Mouse (Mus musculus): ENCODE results near the gene Spg11. TPM values are rescaled to one million over a fixed set of nuclear protein-coding genes. Genes with fewer than 3 reads are reported as not detected.

Spg11 gene
- polyA plus RNA-seq, 1 experiment from 2014 or later, result 17.9 TPM

DNA sequence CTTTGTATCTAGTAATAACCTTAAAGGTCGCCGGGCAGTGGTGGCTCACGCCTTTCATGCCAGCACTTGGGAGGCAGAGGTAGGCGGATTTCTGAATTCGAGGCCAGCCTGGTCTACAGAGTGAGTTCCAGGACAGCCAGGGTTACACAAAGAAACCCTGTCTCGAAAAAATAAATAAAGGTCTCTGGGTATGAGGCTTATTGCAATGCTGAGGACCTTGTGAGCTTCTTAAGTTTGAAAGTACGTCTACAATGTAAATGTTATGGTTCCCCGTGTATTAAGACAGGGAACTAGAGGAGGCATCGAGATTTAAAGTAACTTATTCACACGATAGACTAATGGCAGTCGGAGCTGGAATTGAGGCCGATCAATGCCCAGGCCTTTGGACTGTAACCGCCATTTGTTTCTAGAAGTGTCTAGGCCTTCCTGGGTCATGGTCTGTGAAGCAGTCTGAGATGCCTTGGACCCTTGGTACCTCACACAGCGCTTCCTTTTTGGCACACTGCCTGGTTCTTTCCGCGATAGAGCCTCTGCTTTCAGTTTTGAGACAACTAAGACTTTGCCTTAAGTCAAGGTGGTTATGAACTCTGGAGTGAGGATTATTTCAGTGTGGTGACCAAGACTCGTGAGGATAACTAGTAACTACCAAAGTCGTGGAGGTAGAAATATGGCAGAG, 30.2 kb upstream of the Spg11 start:
- no peaks in the 10 kb centered on the region for H3K27me3 ChIP-seq (ENCODE audit: control insufficient read depth, insufficient read depth, low read length)
- 41% methylated on average over 18 of the region's 18 CpGs for WGBS
- peaks cover 2% of the 10 kb centered on the region; the same call in 1 of the 2 replicates for H3K4me1 ChIP-seq (replicated peaks; ENCODE audit: control insufficient read depth, insufficient read depth, low read length)
- no peak for DNase-seq (ENCODE audit: low spot score)
- ATAC-seq (replicated peaks; ENCODE audit: low FRiP score), result 0 out of 2 replicates have a peak, but pooled peaks have one; percentile 0
- no peaks in the 10 kb centered on the region for H3K9me3 ChIP-seq (ENCODE audit: control insufficient read depth, low read length)
- no peaks in the 10 kb centered on the region for H3K36me3 ChIP-seq (ENCODE audit: control insufficient read depth, insufficient read depth, low read length)
- peak overlapping the region; percentile 53 for H3K4me3 ChIP-seq (ENCODE audit: low read depth, low read length)
- H3K27ac ChIP-seq (ENCODE audit: low read depth, low read length), result no peak overlapping the region
- H3K4me2 ChIP-seq (ENCODE audit: low read depth, low read length, severe bottlenecking), result peak overlapping the region; percentile 76
- H3K9ac ChIP-seq (ENCODE audit: low read length), result peak overlapping the region; percentile 76

DNA sequence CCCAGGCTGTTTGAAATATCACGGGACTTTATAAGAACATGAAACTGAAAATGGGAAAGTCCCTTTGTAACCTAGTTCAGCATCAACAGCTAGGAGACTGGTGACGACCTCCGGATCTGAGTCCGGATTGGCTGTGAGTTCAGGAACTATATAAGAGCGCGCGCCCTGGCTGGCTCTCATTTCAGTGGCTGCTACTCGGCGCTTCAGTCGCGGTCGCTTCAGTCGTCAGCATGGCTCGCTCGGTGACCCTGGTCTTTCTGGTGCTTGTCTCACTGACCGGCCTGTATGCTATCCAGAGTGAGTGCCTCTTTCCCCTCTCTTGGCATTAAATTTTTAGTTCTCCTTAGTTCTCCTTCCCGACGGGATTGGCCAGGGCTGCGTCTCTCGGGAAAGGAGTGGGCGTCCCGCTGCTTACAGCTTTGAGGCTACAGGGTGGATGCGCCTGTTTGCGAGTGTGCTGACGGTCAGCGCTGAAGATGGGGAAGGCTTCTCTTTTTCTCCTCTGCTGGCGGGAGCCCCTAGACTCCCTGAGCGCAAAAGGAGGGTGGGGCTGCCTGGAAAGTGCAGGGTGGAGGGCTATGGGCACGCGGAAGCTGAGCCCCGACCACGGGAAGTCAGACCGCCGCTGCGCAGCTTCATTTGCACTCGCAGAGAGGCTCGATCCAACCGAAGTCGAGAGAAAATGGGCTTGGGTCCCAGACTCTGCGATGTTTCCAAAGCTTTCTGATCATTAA, 29.5 kb upstream of the Spg11 start, which contains the start of gene B2m:
Gene B2m (plus strand): TSS at position 179 of the 734 bp plus-strand sequence.
- Histone ChIP-seq H3K27ac (ENCODE audit: low read depth, low read length) (no peak within 1 kb of the TSS), H3K4me3 (ENCODE audit: low read depth, low read length) (peak within 1 kb of the TSS; percentile 53), H3K4me2 (ENCODE audit: low read depth, low read length, severe bottlenecking) (peak within 1 kb of the TSS; percentile 76), H3K9ac (ENCODE audit: low read length) (peak within 1 kb of the TSS; percentile 76), H3K9me3 (ENCODE audit: control insufficient read depth, low read length) (no peaks in the 10 kb centered on the region), H3K27me3 (ENCODE audit: control insufficient read depth, insufficient read depth, low read length) (no peaks in the 10 kb centered on the region), H3K4me1 (replicated peaks; ENCODE audit: control insufficient read depth, insufficient read depth, low read length) (peaks cover 2% of the 10 kb centered on the region; the same call in 1 of the 2 replicates), H3K36me3 (ENCODE audit: control insufficient read depth, insufficient read depth, low read length) (no peaks in the 10 kb centered on the region)
- peak; percentile 95 for DNase-seq (ENCODE audit: low spot score)
- ATAC-seq (replicated peaks; ENCODE audit: low FRiP score), result peak; percentile 99
- WGBS, result under 1% methylated on average over 40 of the region's 40 CpGs

DNA sequence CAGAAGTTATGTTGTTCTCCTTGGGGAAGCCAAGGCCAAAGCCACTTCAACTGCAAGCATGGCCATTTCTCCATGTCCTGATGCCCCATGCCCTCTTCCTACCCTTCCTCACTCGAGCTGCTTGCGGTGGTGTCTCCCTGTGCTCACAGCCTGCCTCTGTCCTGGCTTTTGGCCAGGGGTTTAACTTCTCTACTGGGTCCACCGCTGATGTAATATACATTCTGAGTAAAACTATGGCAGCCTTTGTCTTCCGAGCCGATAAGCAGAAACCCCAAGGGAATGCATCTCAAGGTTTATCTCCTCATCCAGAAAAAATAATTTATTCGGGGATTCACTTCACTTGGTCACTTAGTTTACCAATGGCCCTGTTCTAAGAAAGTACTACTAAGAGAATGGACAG, 28.5 kb upstream of the Spg11 start:
- Histone ChIP-seq H3K9ac (ENCODE audit: low read length) (no peak overlapping the region), H3K9me3 (ENCODE audit: control insufficient read depth, low read length) (no peaks in the 10 kb centered on the region), H3K4me3 (ENCODE audit: low read depth, low read length) (no peak overlapping the region), H3K4me1 (replicated peaks; ENCODE audit: control insufficient read depth, insufficient read depth, low read length) (peaks cover 2% of the 10 kb centered on the region; the same call in 1 of the 2 replicates), H3K27me3 (ENCODE audit: control insufficient read depth, insufficient read depth, low read length) (no peaks in the 10 kb centered on the region), H3K27ac (ENCODE audit: low read depth, low read length) (no peak overlapping the region), H3K36me3 (ENCODE audit: control insufficient read depth, insufficient read depth, low read length) (no peaks in the 10 kb centered on the region), H3K4me2 (ENCODE audit: low read depth, low read length, severe bottlenecking) (no peak overlapping the region)
- ATAC-seq (replicated peaks; ENCODE audit: low FRiP score) (no peak), DNase-seq (ENCODE audit: low spot score) (no peak)
- 86% methylated on average over 6 of the region's 6 CpGs for WGBS

DNA sequence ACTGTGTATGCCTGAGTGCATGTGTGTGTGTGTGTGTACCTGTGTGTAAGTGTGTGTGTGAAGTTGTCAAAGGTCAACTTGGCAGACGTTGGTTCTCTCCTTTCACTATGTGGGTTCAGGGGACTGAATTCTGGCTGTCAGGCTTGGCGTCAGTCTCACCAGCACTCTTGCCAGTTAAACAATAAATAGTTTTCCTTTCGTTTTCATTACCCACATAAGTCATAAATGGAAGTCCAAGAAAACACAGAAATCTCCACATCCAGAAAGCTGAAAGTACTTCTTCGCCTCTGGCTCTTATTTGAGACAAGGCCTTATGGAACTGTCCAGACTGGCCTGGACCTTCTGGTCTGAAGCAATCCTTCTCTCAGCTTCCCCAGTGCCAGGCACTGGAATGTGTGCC, 27.6 kb upstream of the Spg11 start:
- no peak overlapping the region for H3K4me2 ChIP-seq (ENCODE audit: low read depth, low read length, severe bottlenecking)
- no peaks in the 10 kb centered on the region for H3K36me3 ChIP-seq (ENCODE audit: control insufficient read depth, insufficient read depth, low read length)
- H3K4me1 ChIP-seq (replicated peaks; ENCODE audit: control insufficient read depth, insufficient read depth, low read length), result peaks cover 2% of the 10 kb centered on the region; the same call in 1 of the 2 replicates
- DNase-seq (ENCODE audit: low spot score) (no peak), ATAC-seq (replicated peaks; ENCODE audit: low FRiP score) (no peak)
- no peak overlapping the region for H3K9ac ChIP-seq (ENCODE audit: low read length)
- WGBS, result 70% methylated on average over 4 of the region's 4 CpGs
- no peaks in the 10 kb centered on the region for H3K9me3 ChIP-seq (ENCODE audit: control insufficient read depth, low read length)
- no peak overlapping the region for H3K27ac ChIP-seq (ENCODE audit: low read depth, low read length)
- H3K4me3 ChIP-seq (ENCODE audit: low read depth, low read length), result no peak overlapping the region
- no peaks in the 10 kb centered on the region for H3K27me3 ChIP-seq (ENCODE audit: control insufficient read depth, insufficient read depth, low read length)

DNA sequence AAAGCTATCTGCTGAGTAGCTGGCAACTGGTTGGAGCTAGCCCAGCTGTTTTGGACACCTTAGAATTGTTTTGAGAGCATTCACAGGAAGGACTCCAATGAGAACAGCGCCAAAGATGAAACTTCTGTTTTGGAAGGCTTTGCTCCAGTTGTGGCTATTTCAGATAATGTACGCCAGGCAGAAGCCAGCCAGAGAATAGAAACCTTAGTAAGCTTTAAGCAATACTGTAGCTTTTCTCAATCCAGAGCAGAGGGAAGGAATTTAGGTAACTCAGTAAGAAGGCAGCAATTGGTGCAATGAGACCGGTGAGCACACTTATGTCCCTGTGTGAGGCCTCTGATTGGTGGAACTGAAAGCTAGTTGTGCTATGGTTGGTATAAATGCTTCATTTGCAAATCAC, 24.9 kb upstream of the Spg11 start:
- Histone ChIP-seq H3K27ac (ENCODE audit: low read depth, low read length) (no peak overlapping the region), H3K36me3 (ENCODE audit: control insufficient read depth, insufficient read depth, low read length) (no peaks in the 10 kb centered on the region)
- 91% methylated on average over 3 of the region's 3 CpGs for WGBS

DNA sequence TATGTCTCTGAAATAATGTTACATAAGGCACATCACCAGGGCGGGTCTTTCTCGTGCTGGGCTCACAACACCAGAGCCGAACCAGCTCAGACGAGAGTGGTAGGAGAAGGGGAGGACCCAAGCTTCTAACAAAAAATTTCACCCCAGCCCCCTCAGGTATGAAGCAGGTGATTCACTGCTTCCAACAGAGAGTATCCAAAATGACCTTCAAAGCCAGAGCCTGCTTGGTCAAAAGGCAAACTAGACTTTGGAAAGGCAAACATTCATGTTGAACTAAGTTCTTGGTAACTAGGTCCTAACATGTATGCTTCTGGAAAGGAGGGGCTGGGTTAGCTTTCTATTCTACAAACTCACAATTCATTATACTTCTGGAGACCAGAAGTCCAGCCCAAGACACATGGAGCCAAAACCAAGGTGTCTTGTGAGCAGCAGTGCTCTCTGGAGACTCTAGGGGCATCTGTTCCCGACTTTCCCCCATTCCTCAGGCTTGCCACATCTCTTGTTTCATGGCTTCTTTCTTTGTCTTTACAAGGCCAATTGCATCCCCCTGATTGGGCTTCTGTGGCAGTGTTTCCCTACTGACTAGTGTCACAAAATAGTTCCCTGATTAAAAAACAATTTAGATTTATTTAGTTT, 23.3 kb upstream of the Spg11 start:
- WGBS, result 77% methylated on average over 5 of the region's 5 CpGs
- DNase-seq (ENCODE audit: low spot score) (no peak), ATAC-seq (replicated peaks; ENCODE audit: low FRiP score) (no peak)

More for the DNA sequence above, 24.9 kb upstream of the Spg11 start:
- Histone ChIP-seq H3K4me3 (ENCODE audit: low read depth, low read length) (no peak overlapping the region), H3K9me3 (ENCODE audit: control insufficient read depth, low read length) (no peaks in the 10 kb centered on the region), H3K27me3 (ENCODE audit: control insufficient read depth, insufficient read depth, low read length) (no peaks in the 10 kb centered on the region), H3K9ac (ENCODE audit: low read length) (no peak overlapping the region), H3K4me2 (ENCODE audit: low read depth, low read length, severe bottlenecking) (no peak overlapping the region), H3K4me1 (replicated peaks; ENCODE audit: control insufficient read depth, insufficient read depth, low read length) (peaks cover 2% of the 10 kb centered on the region; the same call in 1 of the 2 replicates)
- ATAC-seq (replicated peaks; ENCODE audit: low FRiP score) (no peak), DNase-seq (ENCODE audit: low spot score) (no peak)

DNA sequence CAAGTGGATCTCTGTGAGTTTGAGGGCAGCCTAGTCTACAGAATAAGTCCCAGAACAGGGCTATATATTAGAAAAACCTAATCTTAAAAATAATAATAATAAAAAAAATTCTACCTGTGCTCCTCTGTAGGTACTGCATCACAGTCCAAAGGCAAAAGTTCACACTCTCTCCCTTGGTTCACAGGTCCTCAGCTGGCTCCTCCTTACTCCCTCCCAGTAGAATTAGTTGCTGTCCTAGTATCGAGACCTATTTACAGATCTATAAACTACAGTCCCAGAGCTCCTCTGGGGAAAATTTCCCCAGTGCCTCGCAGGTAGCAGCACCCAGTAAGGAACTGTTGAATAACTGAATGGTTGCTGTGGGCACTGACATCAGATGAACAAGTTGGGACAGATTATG, 22.6 kb upstream of the Spg11 start:
- ATAC-seq (replicated peaks; ENCODE audit: low FRiP score) (no peak), DNase-seq (ENCODE audit: low spot score) (no peak)
- Histone ChIP-seq H3K4me3 (ENCODE audit: low read depth, low read length) (no peak overlapping the region), H3K4me1 (replicated peaks; ENCODE audit: control insufficient read depth, insufficient read depth, low read length) (no peaks in the 10 kb centered on the region), H3K27me3 (ENCODE audit: control insufficient read depth, insufficient read depth, low read length) (no peaks in the 10 kb centered on the region), H3K9me3 (ENCODE audit: control insufficient read depth, low read length) (no peaks in the 10 kb centered on the region), H3K27ac (ENCODE audit: low read depth, low read length) (no peak overlapping the region), H3K4me2 (ENCODE audit: low read depth, low read length, severe bottlenecking) (no peak overlapping the region), H3K9ac (ENCODE audit: low read length) (no peak overlapping the region), H3K36me3 (ENCODE audit: control insufficient read depth, insufficient read depth, low read length) (no peaks in the 10 kb centered on the region)
- WGBS, result 84% methylated on average over 2 of the region's 2 CpGs

More for the DNA sequence above, 23.3 kb upstream of the Spg11 start:
- Histone ChIP-seq H3K4me3 (ENCODE audit: low read depth, low read length) (no peak overlapping the region), H3K27ac (ENCODE audit: low read depth, low read length) (no peak overlapping the region), H3K4me2 (ENCODE audit: low read depth, low read length, severe bottlenecking) (no peak overlapping the region), H3K36me3 (ENCODE audit: control insufficient read depth, insufficient read depth, low read length) (no peaks in the 10 kb centered on the region), H3K9me3 (ENCODE audit: control insufficient read depth, low read length) (no peaks in the 10 kb centered on the region), H3K27me3 (ENCODE audit: control insufficient read depth, insufficient read depth, low read length) (no peaks in the 10 kb centered on the region), H3K9ac (ENCODE audit: low read length) (no peak overlapping the region), H3K4me1 (replicated peaks; ENCODE audit: control insufficient read depth, insufficient read depth, low read length) (no peaks in the 10 kb centered on the region)

DNA sequence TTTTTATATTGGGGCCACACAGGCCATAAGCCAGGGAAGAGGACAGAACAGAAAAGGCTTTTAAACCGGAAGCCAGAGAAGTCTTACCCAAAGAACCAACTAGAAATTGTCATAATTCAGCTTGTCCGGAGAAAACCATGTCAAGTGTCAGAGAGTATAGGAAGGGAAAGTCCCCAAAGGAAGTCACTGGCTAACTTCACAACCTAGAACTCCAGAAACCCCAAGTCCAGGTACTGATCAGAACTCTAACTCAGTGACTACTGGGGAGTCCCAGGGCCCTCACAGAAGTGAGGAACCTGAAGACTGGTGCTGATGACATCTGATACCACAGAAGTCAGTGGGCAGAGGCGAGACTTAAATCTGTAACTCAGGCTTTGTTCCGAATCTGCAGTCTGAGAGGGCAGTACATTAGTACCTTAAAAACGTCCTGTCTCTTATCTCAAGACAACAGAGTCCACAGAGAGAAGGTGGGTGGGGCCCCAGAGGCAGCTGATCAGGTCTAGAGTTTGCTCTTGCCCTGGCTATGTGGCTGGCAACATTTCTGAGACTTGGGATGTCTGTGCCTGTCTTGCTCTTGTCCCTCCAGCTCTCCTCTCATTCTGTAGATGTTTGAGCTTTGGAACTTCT, 19.8 kb upstream of the Spg11 start:
- 67% methylated on average over 5 of the region's 5 CpGs for WGBS
- ATAC-seq (replicated peaks; ENCODE audit: low FRiP score) (no peak), DNase-seq (ENCODE audit: low spot score) (no peak)
- no peak overlapping the region for H3K4me3 ChIP-seq (ENCODE audit: low read depth, low read length)
- H3K9ac ChIP-seq (ENCODE audit: low read length), result no peak overlapping the region
- H3K9me3 ChIP-seq (ENCODE audit: control insufficient read depth, low read length), result no peaks in the 10 kb centered on the region
- no peaks in the 10 kb centered on the region for H3K4me1 ChIP-seq (replicated peaks; ENCODE audit: control insufficient read depth, insufficient read depth, low read length)
- H3K4me2 ChIP-seq (ENCODE audit: low read depth, low read length, severe bottlenecking), result no peak overlapping the region
- no peaks in the 10 kb centered on the region for H3K27me3 ChIP-seq (ENCODE audit: control insufficient read depth, insufficient read depth, low read length)
- H3K36me3 ChIP-seq (ENCODE audit: control insufficient read depth, insufficient read depth, low read length), result no peaks in the 10 kb centered on the region
- H3K27ac ChIP-seq (ENCODE audit: low read depth, low read length), result no peak overlapping the region

Measured in forebrain, embryonic 11.5 days (tissue).